Mouse (Mus musculus): ENCODE results near the gene Rtn4ip1. TPM values are rescaled to one million over a fixed set of nuclear protein-coding genes. Genes with fewer than 3 reads are reported as not detected.

The Rtn4ip1 gene
- polyA plus RNA-seq, 1 experiment from 2014 or later = 18.8 TPM

DNA sequence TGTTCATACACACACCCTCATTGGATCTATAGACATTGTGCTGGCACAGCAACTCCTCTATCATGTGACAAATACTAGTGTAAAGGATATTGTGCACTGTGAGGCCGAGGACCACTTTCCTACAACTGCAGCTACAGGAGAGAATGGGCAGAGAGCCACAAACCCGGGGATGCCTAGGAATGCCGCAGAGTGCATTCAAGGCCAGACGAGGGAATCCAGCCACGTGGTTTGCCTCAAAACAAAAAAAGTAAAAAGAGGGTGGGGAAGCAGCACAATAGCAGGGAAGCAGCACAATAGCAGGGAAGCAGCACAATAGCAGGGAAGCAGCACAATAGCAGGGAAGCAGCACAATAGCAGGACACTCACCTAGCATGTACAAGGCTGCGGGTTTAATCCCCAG is 91.6 kb downstream of the Rtn4ip1 start:
- no peak for DNase-seq (ENCODE audit: low spot score, missing footprints)

DNA sequence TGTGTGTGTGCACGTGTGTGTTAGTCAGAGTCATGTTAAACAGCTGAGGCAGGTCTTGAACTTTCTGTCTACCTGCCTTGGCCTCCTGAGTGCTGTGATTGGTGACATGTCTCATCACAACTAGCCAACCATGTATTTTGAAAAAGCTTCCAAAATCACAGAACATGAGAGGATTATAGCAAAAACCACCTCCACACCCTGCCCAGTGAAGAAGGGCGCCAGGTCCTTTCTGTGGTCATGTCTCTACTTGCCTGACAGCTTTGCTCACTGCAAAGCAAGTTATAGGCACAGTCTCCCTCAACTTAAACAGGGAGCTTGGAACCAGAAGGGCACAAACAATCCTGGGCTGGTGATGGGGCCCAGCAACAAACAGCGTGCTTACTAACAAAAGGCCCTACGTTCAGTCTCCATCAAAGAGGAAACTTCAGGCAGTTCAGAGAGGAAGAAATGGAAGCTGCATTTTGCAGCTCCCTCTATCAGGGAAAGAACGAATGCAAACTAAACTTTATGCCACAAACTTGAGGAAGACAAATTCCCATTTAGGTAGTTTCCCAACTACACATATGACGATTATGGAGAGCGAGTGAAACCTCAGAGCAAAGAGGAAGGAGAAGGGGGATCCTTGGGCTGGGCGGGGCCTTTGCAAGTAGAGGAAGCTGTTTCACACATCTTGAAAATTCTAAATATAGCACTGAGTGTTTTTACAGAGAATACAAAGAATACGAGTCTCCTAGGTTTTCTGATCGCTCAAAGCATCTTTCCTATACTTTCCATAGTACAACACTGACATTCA is 94.4 kb downstream of the Rtn4ip1 start:
- ATAC-seq (ENCODE audit: low FRiP score) (no peak), DNase-seq (ENCODE audit: low spot score, missing footprints) (no peak)
- Histone ChIP-seq H3K27me3 (ENCODE audit: control insufficient read depth, insufficient read depth, low read length) (no peaks in the 10 kb centered on the region), H3K4me1 (ENCODE audit: control insufficient read depth, insufficient read depth, low read length) (no peaks in the 10 kb centered on the region), H3K4me2 (no peak overlapping the region), H3K27ac (ENCODE audit: low read depth, low read length) (no peak overlapping the region), H3K9ac (ENCODE audit: low read length) (no peak overlapping the region), H3K9me3 (ENCODE audit: control insufficient read depth, low read length) (no peaks in the 10 kb centered on the region), H3K4me3 (ENCODE audit: low read depth, low read length) (no peak overlapping the region), H3K36me3 (ENCODE audit: control insufficient read depth, insufficient read depth, low read length) (no peaks in the 10 kb centered on the region)
- WGBS = 89% methylated on average over 10 of the region's 10 CpGs

More for the DNA sequence above, 91.6 kb downstream of the Rtn4ip1 start:
- H3K4me3 ChIP-seq (ENCODE audit: low read depth, low read length) = no peak overlapping the region
- no peak overlapping the region for H3K27ac ChIP-seq (ENCODE audit: low read depth, low read length)
- WGBS = 15% methylated on average over 6 of the region's 6 CpGs
- no peaks in the 10 kb centered on the region for H3K27me3 ChIP-seq (ENCODE audit: control insufficient read depth, insufficient read depth, low read length)
- no peak overlapping the region for H3K4me2 ChIP-seq
- H3K9me3 ChIP-seq (ENCODE audit: control insufficient read depth, low read length) = no peaks in the 10 kb centered on the region
- no peak for ATAC-seq (ENCODE audit: low FRiP score)
- no peaks in the 10 kb centered on the region for H3K36me3 ChIP-seq (ENCODE audit: control insufficient read depth, insufficient read depth, low read length)
- no peaks in the 10 kb centered on the region for H3K4me1 ChIP-seq (ENCODE audit: control insufficient read depth, insufficient read depth, low read length)
- no peak overlapping the region for H3K9ac ChIP-seq (ENCODE audit: low read length)

DNA sequence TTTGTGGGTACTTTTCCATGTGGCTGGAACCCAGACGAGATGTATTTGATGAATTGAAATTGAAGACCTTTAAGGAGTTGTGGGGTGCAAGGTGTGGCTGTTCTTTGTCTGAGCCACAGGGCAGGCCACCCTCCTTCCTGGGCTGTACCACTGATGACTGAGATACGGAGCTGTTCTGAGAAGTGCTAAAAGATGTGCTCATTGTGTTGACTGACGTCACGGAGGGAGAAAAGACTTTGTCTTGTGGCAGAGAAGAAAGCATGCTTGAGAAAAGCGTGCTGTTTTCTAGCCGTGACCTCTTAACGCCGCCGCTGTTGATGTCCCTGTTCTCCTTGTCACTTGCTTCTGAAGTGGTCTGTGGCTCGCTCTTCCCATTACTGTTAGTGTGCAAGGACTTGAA is 95.7 kb downstream of the Rtn4ip1 start:
- DNase-seq (ENCODE audit: low spot score, missing footprints) (no peak), ATAC-seq (ENCODE audit: low FRiP score) (no peak)
- Histone ChIP-seq H3K9me3 (ENCODE audit: control insufficient read depth, low read length) (no peaks in the 10 kb centered on the region), H3K27ac (ENCODE audit: low read depth, low read length) (no peak overlapping the region), H3K4me1 (ENCODE audit: control insufficient read depth, insufficient read depth, low read length) (no peaks in the 10 kb centered on the region), H3K4me3 (ENCODE audit: low read depth, low read length) (no peak overlapping the region), H3K27me3 (ENCODE audit: control insufficient read depth, insufficient read depth, low read length) (peaks cover 3% of the 10 kb centered on the region), H3K9ac (ENCODE audit: low read length) (no peak overlapping the region), H3K36me3 (ENCODE audit: control insufficient read depth, insufficient read depth, low read length) (no peaks in the 10 kb centered on the region), H3K4me2 (no peak overlapping the region)
- 81% methylated on average over 10 of the region's 10 CpGs for WGBS

DNA sequence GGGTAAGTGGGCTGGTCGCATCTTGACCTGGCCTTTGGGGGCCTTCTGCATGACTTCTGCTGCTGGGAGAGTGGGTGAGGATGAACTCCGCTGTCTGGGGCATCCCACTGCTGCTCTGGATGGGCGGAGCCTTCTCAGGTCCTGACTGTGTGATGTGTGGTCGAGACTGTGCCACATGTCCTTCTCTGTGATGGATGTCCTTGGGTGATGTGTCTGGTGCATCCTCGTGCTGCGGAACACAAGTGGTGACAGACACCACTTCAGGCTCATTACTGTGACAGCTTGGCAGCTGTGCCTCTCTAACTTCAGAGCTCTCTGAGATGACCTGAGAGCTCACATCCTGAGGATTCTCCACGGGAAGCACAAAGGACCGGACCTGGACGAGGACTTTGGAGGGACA is 96.4 kb downstream of the Rtn4ip1 start:
- H3K27me3 ChIP-seq (ENCODE audit: control insufficient read depth, insufficient read depth, low read length) = peaks cover 11% of the 10 kb centered on the region
- H3K36me3 ChIP-seq (ENCODE audit: control insufficient read depth, insufficient read depth, low read length) = no peaks in the 10 kb centered on the region
- DNase-seq (ENCODE audit: low spot score, missing footprints) (no peak), ATAC-seq (ENCODE audit: low FRiP score) (no peak)
- H3K4me2 ChIP-seq = no peak overlapping the region
- H3K9ac ChIP-seq (ENCODE audit: low read length) = no peak overlapping the region
- WGBS = 85% methylated on average over 9 of the region's 9 CpGs
- no peak overlapping the region for H3K27ac ChIP-seq (ENCODE audit: low read depth, low read length)
- H3K4me1 ChIP-seq (ENCODE audit: control insufficient read depth, insufficient read depth, low read length) = no peaks in the 10 kb centered on the region
- no peaks in the 10 kb centered on the region for H3K9me3 ChIP-seq (ENCODE audit: control insufficient read depth, low read length)
- no peak overlapping the region for H3K4me3 ChIP-seq (ENCODE audit: low read depth, low read length)

DNA sequence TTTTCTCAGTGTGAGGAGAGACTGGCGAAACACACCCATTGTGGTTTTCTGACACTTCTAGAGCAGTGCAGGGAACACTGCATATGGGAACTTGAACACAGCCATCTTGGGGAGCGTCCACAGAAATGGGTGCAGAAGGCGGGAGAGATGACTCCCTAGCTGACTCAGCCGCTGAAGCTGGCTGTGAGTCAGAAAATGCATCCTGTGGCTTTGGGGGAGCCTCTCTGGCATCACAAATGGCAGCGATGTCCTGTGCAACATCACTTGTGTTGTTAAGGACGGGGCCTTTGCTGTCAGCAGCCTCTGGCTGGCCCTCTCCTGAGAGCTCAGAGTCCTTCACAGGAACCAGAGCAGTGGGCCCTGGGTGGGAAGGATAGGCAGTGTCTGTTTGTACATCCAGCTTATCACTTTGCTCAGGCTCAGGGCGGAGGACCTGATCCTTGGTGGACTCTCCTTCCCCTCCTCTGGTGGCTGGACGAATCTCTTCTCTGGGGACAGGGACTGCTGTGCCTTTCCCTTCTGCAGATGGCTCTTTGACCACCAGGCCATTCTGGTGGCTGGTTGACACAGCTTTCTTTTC is 97.0 kb downstream of the Rtn4ip1 start:
- no peaks in the 10 kb centered on the region for H3K36me3 ChIP-seq (ENCODE audit: control insufficient read depth, insufficient read depth, low read length)
- H3K27ac ChIP-seq (ENCODE audit: low read depth, low read length) = no peak overlapping the region
- H3K27me3 ChIP-seq (ENCODE audit: control insufficient read depth, insufficient read depth, low read length) = peaks cover 17% of the 10 kb centered on the region
- H3K4me2 ChIP-seq = no peak overlapping the region
- no peaks in the 10 kb centered on the region for H3K9me3 ChIP-seq (ENCODE audit: control insufficient read depth, low read length)
- no peak overlapping the region for H3K4me3 ChIP-seq (ENCODE audit: low read depth, low read length)
- no peak for DNase-seq (ENCODE audit: low spot score, missing footprints)
- WGBS = 81% methylated on average over 8 of the region's 8 CpGs
- H3K4me1 ChIP-seq (ENCODE audit: control insufficient read depth, insufficient read depth, low read length) = peaks cover 3% of the 10 kb centered on the region
- no peak for ATAC-seq (ENCODE audit: low FRiP score)
- no peak overlapping the region for H3K9ac ChIP-seq (ENCODE audit: low read length)

DNA sequence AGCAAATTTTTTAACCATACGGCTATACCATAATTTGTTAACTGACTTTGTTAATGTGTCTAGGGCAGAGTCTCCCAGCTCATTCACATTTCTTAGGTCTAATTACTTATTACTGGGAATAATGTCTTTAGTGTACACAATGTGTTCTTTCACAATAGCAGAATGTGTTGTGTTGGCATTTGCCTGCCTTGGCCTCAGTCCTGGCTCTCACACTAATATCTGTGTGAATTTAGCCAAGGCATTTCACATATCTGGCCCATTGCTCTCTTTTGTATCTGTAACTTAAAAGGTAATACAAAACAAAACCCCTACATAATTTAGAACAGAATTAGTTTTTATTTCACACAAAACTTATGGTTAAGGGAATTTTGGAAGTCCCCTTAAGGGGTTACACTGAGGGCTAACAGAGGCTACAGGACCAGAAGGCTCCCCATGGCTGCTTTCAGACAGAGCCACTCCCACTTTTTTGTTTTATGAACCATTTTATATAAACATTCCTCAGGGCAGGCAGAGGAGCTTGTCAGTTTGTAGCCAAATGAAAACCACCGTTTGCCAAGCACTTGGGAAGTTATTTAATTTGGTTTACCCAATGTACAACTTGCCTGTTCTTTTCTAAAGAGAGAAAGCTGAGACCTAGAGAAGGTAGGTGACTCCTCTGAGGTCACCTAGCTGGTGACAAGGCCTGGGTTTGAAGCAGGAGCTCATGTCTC is 98.7 kb downstream of the Rtn4ip1 start:
- Histone ChIP-seq H3K27me3 (ENCODE audit: control insufficient read depth, insufficient read depth, low read length) (peaks cover 34% of the 10 kb centered on the region), H3K4me3 (ENCODE audit: low read depth, low read length) (no peak overlapping the region), H3K4me1 (ENCODE audit: control insufficient read depth, insufficient read depth, low read length) (peaks cover 5% of the 10 kb centered on the region), H3K9ac (ENCODE audit: low read length) (no peak overlapping the region), H3K4me2 (no peak overlapping the region), H3K9me3 (ENCODE audit: control insufficient read depth, low read length) (no peaks in the 10 kb centered on the region), H3K36me3 (ENCODE audit: control insufficient read depth, insufficient read depth, low read length) (no peaks in the 10 kb centered on the region), H3K27ac (ENCODE audit: low read depth, low read length) (no peak overlapping the region)
- no peak for DNase-seq (ENCODE audit: low spot score, missing footprints)
- WGBS = 65% methylated on average over 2 of the region's 2 CpGs
- no peak for ATAC-seq (ENCODE audit: low FRiP score)

DNA sequence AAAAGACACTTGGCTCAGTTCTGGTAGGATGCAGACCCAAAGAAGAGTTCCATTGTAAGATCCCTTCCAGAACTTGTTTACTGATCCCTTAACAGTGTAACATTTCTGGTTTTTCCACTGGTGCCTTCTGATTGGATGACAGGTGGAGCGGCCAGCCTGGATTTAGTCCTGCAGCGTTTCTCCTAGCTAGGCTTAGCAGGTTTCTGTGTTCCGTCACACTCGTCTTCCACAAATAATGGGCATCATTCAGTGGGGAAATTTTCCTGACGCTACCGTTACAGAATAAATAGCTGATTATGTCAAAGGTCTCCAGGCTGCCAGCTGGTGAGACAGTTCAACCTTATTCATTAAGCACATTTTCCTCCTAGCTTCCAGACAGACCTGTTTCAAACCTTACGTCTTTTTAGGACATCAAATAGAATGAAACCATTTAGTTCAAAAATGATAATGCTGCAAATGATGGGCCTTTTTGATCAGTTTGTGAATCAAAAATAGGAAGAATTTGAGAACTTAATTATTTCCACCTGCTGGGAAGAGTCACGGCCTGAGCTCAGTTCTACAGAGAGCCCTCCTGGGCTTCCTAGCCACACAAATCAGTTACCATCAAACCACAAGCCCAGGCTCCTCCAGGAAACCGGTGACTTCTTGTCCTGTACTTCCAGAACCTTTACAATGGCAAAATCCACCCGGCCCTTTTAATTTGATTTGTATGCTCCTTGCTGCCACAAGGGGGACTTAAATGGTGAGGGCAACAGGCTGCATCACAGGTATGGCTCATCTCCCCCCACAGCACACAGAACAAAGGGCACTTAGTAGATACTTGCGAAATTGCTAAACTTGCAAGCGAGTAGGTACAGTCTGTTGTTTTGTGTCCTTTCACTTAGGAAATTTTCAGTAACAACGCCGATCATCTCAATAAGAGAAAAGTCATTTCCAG is 100.7 kb downstream of the Rtn4ip1 start:
- no peak overlapping the region for H3K27ac ChIP-seq (ENCODE audit: low read depth, low read length)
- DNase-seq (ENCODE audit: low spot score, missing footprints) = peak; percentile 92
- peaks cover 53% of the 10 kb centered on the region for H3K27me3 ChIP-seq (ENCODE audit: control insufficient read depth, insufficient read depth, low read length)
- no peaks in the 10 kb centered on the region for H3K36me3 ChIP-seq (ENCODE audit: control insufficient read depth, insufficient read depth, low read length)
- no peak overlapping the region for H3K4me2 ChIP-seq
- H3K9me3 ChIP-seq (ENCODE audit: control insufficient read depth, low read length) = no peaks in the 10 kb centered on the region
- H3K9ac ChIP-seq (ENCODE audit: low read length) = no peak overlapping the region
- H3K4me3 ChIP-seq (ENCODE audit: low read depth, low read length) = no peak overlapping the region
- H3K4me1 ChIP-seq (ENCODE audit: control insufficient read depth, insufficient read depth, low read length) = peaks cover 13% of the 10 kb centered on the region
- ATAC-seq (ENCODE audit: low FRiP score) = 0 out of 2 replicates have a peak, but pooled peaks have one; percentile 20
- WGBS = 19% methylated on average over 14 of the region's 14 CpGs

DNA sequence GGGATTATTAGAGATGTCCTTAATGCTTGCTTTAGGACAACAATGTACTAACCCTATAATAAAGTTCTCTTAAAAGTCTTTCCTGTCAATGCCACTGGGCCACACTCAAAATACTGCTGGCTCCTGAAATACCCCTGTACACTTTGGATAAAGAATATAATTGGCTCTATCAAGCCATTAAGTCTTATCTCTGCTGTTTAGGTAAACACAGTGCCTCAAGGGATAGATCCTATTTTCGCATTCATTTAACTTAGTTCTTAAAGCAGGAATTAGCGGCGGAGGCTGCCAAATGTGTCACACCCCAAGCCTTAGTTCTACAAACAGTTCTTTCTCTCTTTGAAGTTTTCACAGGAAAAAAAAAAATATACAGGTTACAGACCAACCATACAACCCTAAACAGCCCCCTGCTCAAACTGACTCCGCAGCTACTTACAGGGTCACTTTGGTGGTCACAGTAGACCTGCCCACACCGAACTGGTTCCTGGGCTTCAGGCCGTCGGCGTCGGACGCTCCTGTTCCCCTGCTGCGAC is 101.5 kb downstream of the Rtn4ip1 start:
- Histone ChIP-seq H3K27me3 (ENCODE audit: control insufficient read depth, insufficient read depth, low read length) (peaks cover 57% of the 10 kb centered on the region), H3K27ac (ENCODE audit: low read depth, low read length) (no peak overlapping the region), H3K9ac (ENCODE audit: low read length) (no peak overlapping the region), H3K4me3 (ENCODE audit: low read depth, low read length) (peak overlapping the region; percentile 40), H3K36me3 (ENCODE audit: control insufficient read depth, insufficient read depth, low read length) (no peaks in the 10 kb centered on the region), H3K4me1 (ENCODE audit: control insufficient read depth, insufficient read depth, low read length) (peaks cover 13% of the 10 kb centered on the region), H3K4me2 (peak overlapping the region; percentile 51), H3K9me3 (ENCODE audit: control insufficient read depth, low read length) (no peaks in the 10 kb centered on the region)
- ATAC-seq (ENCODE audit: low FRiP score) (0 out of 2 replicates have a peak, but pooled peaks have one; percentile 3), DNase-seq (ENCODE audit: low spot score, missing footprints) (peak; percentile 91)
- 3% methylated on average over 11 of the region's 11 CpGs for WGBS

Measured in midbrain, embryonic 11.5 days (tissue).